Mouse (Mus musculus) liver, embryonic 13.5 days (tissue): ENCODE data around the gene Rpl23a. TPM values are rescaled to one million over a fixed set of nuclear protein-coding genes. Genes with fewer than 3 reads are reported as not detected.

Experiments
- ATAC-seq: fragments of 200-750 bp; cut with Nextera tagmentation; 2 replicates; pipeline ENCODE4 v1.8.0; 2017; ENCODE audit warnings: low read depth, mild to moderate bottlenecking, moderate number of reproducible peaks, moderate library complexity
- DNase-seq: peaks from one replicate; pipeline ENCODE4 v3.0.0; 2022
- H3K27ac ChIP-seq: fragments of 300-500 bp; sonication (generic); 2 replicates; pipeline ENCODE4 v1.5.1; 2015; ENCODE audit warnings: moderate library complexity, mild to moderate bottlenecking, inconsistent platforms
- H3K27me3 ChIP-seq: fragments of 300-500 bp; sonication (generic); 2 replicates; pipeline ENCODE4 v1.6.1; 2015; ENCODE audit warnings: mild to moderate bottlenecking, inconsistent platforms
- H3K36me3 ChIP-seq: fragments of 300-500 bp; sonication (generic); 2 replicates; pipeline ENCODE4 v1.6.1; 2015; ENCODE audit warnings: mild to moderate bottlenecking, inconsistent platforms
- H3K4me1 ChIP-seq: fragments of 300-500 bp; sonication (generic); replicated peaks from 2 replicates; pipeline ENCODE4 v1.6.1; 2015; ENCODE audit warnings: inconsistent platforms
- H3K4me2 ChIP-seq: fragments of 300-500 bp; sonication (generic); 2 replicates; pipeline ENCODE4 v1.6.1; 2015; ENCODE audit warnings: inconsistent platforms, mild to moderate bottlenecking, moderate library complexity
- H3K4me3 ChIP-seq: fragments of 300-500 bp; sonication (generic); replicated peaks from 2 replicates; pipeline ENCODE4 v1.5.1; 2015; ENCODE audit warnings: mild to moderate bottlenecking, inconsistent platforms
- H3K9ac ChIP-seq: fragments of 300-500 bp; sonication (generic); 2 replicates; pipeline ENCODE4 v1.6.1; 2015; ENCODE audit warnings: mild to moderate bottlenecking, inconsistent platforms
- H3K9me3 ChIP-seq: fragments of 300-500 bp; sonication (generic); replicated peaks from 2 replicates; pipeline ENCODE4 v1.6.1; 2016; ENCODE audit warnings: inconsistent platforms
- WGBS: fragments of 180-500 bp; shearing (Covaris S2); methylation state at CpG from one replicate; pipeline ENCODE4 v1.1.7; 2015; ENCODE audit not compliant: insufficient replicate concordance; 5-methylcytosine and 5-hydroxymethylcytosine counted together
- polyA plus RNA-seq: library from polyadenylated mRNA; unstranded; fragments of >200 nt; fragmentation: Nextera tagmentation; extraction: Ambion mirVana; gene quantifications from 2 replicates; pipeline ENCODE4 v1.2.1, GENCODE M21; 2015

Gene Rpl23a
- polyA plus RNA-seq, 1 experiment from 2014 or later = 1,033 TPM

DNA sequence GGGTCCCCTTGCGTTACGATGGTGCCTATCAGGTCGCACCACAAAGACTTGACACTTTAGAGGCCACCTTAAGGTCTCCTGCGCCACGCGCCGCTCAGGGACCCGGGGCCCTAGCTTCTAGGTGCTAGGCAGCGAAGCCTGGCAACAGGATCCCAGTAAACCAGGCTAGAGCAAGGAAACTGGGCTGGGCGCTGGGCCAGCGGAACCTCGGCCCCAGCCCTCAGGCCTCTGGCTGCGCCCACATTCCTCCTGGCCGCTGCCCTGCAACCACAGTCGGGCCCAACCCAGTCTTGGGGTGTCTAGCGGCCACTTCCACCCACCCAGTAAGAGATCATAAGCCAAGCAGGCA lies 17.6 kb downstream of the Rpl23a start:
- H3K4me1 ChIP-seq = peaks cover 92% of the 10 kb centered on the region
- no peaks in the 10 kb centered on the region for H3K9me3 ChIP-seq
- H3K27me3 ChIP-seq = no peaks in the 10 kb centered on the region
- H3K36me3 ChIP-seq = peaks cover 30% of the 10 kb centered on the region
- DNase-seq = no peak
- 4% methylated on average over 16 of the region's 16 CpGs for WGBS
- peak; percentile 19 for ATAC-seq
- H3K4me2 ChIP-seq = peak overlapping the region; percentile 100
- peak overlapping the region; percentile 99 for H3K9ac ChIP-seq
- H3K27ac ChIP-seq = peak overlapping the region; percentile 91
- H3K4me3 ChIP-seq = peak overlapping the region; percentile 95

- under 1% methylated on average over 76 of the region's 78 CpGs for WGBS
- Histone ChIP-seq H3K27me3 (no peaks in the 10 kb centered on the region), H3K36me3 (peaks cover 34% of the 10 kb centered on the region), H3K4me2 (peak within 1 kb of the TSS; percentile 100), H3K9ac (peak within 1 kb of the TSS; percentile 99), H3K9me3 (no peaks in the 10 kb centered on the region), H3K4me3 (peak within 1 kb of the TSS; percentile 95), H3K27ac (peak within 1 kb of the TSS; percentile 91), H3K4me1 (peaks cover 92% of the 10 kb centered on the region)
- DNase-seq (peak; percentile 73), ATAC-seq (peak; percentile 79)
These were observed 18.2 kb downstream of the Rpl23a start, which contains the start of gene Traf4 for GRCm38 (mm10) chr11:78164924-78165760. Traf4 (minus strand) TSS chr11:78165589.

GRCm38 (mm10) chr11:78164604-78164923 lies 18.8 kb downstream of the Rpl23a start:
- H3K4me3 ChIP-seq = peak overlapping the region; percentile 95
- WGBS = 0% methylated on average over 14 of the region's 14 CpGs
- peak overlapping the region; percentile 99 for H3K9ac ChIP-seq
- DNase-seq (no peak), ATAC-seq (no peak)
- peak overlapping the region; percentile 100 for H3K4me2 ChIP-seq
- H3K27me3 ChIP-seq = no peaks in the 10 kb centered on the region
- H3K4me1 ChIP-seq = peaks cover 92% of the 10 kb centered on the region
- H3K36me3 ChIP-seq = peaks cover 39% of the 10 kb centered on the region
- no peaks in the 10 kb centered on the region for H3K9me3 ChIP-seq
- H3K27ac ChIP-seq = peak overlapping the region; percentile 91

DNA sequence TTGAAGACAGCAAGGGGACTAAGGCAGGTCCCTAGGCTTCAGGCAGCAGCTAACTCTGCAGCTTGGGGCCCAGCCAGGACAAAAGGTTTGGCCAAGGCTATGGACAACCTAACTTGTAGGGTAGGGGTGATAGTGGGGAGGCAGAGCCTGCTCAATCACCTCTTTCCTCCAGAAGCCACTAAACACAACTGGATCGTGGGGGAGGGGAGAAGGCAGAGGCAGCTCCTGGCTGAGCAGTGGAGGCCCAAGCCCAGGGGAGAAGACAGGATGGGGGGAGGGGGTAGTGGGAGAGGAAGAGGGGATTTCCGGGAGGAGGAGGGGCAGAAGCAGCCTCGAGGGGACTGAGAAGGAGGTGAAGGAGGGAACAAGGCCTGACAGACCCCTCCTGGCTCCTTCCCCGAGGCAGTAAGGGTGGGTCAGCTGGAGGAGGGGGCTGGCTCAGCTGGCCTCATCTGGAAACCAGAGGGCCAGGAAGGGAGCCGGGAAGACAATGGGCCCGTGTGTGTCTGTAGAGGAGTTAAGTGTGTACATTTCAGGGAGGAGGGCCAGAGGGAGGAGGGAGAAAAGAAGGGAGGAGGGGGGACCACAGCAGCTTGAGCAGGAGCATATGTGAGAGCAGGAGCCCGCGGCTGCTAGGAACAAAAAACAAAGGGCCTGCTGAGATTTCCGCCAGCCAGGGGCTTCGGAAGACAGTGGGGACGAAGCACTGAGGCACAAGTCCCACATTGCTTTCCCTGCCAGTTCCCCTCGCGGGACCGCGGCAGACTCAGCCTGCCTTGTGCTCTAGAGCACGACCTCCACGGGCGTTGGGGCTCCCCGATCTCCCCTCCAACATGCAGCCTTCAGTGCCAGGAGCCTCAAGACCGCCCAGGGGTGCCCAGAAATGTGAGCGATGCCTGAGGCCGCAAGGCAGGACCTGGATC lies 19.4 kb downstream of the Rpl23a start:
- H3K27me3 ChIP-seq = no peaks in the 10 kb centered on the region
- no peak for DNase-seq
- peak overlapping the region; percentile 99 for H3K9ac ChIP-seq
- H3K4me1 ChIP-seq = peaks cover 91% of the 10 kb centered on the region
- H3K27ac ChIP-seq = peak overlapping the region; percentile 91
- WGBS = 2% methylated on average over 22 of the region's 22 CpGs
- peak overlapping the region; percentile 95 for H3K4me3 ChIP-seq
- peaks cover 42% of the 10 kb centered on the region for H3K36me3 ChIP-seq
- peak overlapping the region; percentile 100 for H3K4me2 ChIP-seq
- ATAC-seq = no peak
- H3K9me3 ChIP-seq = no peaks in the 10 kb centered on the region

DNA sequence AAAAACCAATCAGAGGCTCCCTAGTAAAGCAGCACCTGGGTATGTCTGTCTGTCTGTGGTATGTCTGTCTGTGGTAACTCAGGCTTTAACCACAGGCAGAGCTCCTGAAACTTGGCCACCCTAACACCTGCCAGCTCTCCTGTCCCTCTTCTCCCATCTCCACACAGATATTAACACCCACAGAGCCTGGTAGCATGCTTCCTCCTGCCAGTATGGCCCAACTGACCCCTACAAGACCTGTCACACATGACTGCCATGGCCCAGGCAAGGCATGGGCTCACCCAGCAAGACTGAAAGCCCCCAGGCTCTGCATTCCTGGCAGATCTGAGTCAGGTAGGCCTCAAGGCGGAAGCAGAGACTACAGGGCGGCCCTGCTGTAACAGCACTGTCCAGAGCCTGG lies 20.3 kb downstream of the Rpl23a start:
- Histone ChIP-seq H3K4me2 (peak overlapping the region; percentile 100), H3K9ac (peak overlapping the region; percentile 99), H3K36me3 (peaks cover 51% of the 10 kb centered on the region), H3K9me3 (no peaks in the 10 kb centered on the region), H3K4me3 (peak overlapping the region; percentile 95), H3K27ac (peak overlapping the region; percentile 91), H3K4me1 (peaks cover 86% of the 10 kb centered on the region), H3K27me3 (no peaks in the 10 kb centered on the region)
- ATAC-seq (no peak), DNase-seq (no peak)
- WGBS = 87% methylated on average over 2 of the region's 2 CpGs

DNA sequence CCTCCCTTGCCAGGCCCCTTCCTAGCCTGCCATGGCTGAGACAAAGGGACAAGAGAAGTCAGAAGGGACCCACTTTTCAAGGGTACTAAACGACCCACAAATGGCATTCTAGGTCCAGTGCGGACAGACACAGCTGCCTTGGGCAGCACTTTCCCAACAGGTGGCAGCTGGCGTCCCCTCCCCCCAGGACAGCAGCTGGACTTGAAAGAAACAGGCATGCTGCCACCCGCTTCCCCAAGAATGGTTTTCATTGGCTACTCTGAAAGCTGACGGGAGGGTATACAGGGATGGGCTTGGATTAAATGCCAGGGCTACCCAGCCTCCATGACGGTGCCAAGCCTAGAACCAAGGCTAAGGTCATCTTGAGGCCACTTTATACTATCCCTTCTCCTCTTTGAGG lies 20.9 kb downstream of the Rpl23a start:
- ATAC-seq (no peak), DNase-seq (no peak)
- WGBS = 74% methylated on average over 6 of the region's 6 CpGs
- Histone ChIP-seq H3K27me3 (no peaks in the 10 kb centered on the region), H3K4me2 (peak overlapping the region; percentile 100), H3K27ac (peak overlapping the region; percentile 91), H3K4me1 (peaks cover 82% of the 10 kb centered on the region), H3K9me3 (no peaks in the 10 kb centered on the region), H3K4me3 (peak overlapping the region; percentile 95), H3K36me3 (peaks cover 57% of the 10 kb centered on the region), H3K9ac (peak overlapping the region; percentile 99)

DNA sequence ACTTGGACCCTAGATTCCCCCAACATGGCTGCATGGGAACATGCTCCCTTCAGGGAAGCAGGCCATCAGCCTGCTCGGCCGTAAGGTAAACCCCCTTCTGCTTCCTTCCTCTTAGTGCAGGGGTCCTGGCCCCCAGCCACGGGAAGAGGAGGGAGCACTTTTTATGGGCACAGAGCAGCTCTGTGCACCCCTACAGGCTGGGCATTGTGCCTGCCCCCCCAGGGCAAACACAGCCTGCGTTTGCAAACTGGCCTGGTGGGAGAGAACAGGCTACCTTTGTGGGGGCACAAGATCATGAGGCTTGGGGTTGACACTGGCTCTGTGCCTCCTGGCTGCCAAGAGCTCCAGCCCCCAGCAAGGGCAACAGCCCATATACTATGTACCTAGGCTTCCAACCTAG lies 21.4 kb downstream of the Rpl23a start:
- Histone ChIP-seq H3K36me3 (peaks cover 61% of the 10 kb centered on the region), H3K4me3 (peak overlapping the region; percentile 95; the same call in 1 of the 2 replicates), H3K4me2 (peak overlapping the region; percentile 100), H3K4me1 (peaks cover 77% of the 10 kb centered on the region), H3K27ac (peak overlapping the region; percentile 91), H3K9ac (peak overlapping the region; percentile 99), H3K9me3 (no peaks in the 10 kb centered on the region), H3K27me3 (no peaks in the 10 kb centered on the region)
- ATAC-seq (no peak), DNase-seq (no peak)
- 61% methylated on average over 4 of the region's 4 CpGs for WGBS

DNA sequence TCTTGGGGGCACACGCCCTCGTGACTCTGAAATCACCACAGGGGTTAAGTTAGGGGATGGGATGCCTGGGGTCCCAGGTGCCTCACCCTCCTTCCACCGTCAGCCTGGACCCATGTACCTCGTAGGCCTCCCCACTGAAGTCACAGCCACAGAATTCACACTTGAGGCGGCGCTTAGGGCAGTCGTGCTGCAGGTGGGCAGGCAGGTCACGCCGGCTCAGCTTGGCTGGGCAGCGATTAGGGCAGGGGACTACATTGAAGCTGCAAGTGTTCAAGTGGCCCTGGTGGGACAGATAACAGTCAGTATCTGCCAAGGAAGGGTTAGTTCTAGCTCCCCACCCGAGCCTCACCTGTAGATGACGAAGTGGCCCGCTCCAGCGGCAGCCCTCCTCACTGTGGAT lies 22.2 kb downstream of the Rpl23a start:
- Histone ChIP-seq H3K9ac (peak overlapping the region; percentile 99; the same call in 1 of the 2 replicates), H3K4me2 (no peak overlapping the region), H3K9me3 (no peaks in the 10 kb centered on the region), H3K4me1 (peaks cover 69% of the 10 kb centered on the region), H3K27me3 (no peaks in the 10 kb centered on the region), H3K4me3 (no peak overlapping the region), H3K27ac (peak overlapping the region; percentile 34), H3K36me3 (peaks cover 68% of the 10 kb centered on the region)
- 69% methylated on average over 14 of the region's 14 CpGs for WGBS
- no peak for ATAC-seq
- DNase-seq = no peak

- Histone ChIP-seq H3K4me3 (no peak overlapping the region), H3K27me3 (no peaks in the 10 kb centered on the region), H3K9ac (no peak overlapping the region), H3K9me3 (no peaks in the 10 kb centered on the region), H3K36me3 (peaks cover 70% of the 10 kb centered on the region), H3K4me1 (peaks cover 64% of the 10 kb centered on the region), H3K4me2 (no peak overlapping the region), H3K27ac (peak overlapping the region; percentile 34; the same call in 1 of the 2 replicates)
- WGBS = 90% methylated on average over 3 of the region's 3 CpGs
- ATAC-seq (no peak), DNase-seq (no peak)
These were observed 22.7 kb downstream of the Rpl23a start for GRCm38 (mm10) chr11:78160675-78161074.

DNA sequence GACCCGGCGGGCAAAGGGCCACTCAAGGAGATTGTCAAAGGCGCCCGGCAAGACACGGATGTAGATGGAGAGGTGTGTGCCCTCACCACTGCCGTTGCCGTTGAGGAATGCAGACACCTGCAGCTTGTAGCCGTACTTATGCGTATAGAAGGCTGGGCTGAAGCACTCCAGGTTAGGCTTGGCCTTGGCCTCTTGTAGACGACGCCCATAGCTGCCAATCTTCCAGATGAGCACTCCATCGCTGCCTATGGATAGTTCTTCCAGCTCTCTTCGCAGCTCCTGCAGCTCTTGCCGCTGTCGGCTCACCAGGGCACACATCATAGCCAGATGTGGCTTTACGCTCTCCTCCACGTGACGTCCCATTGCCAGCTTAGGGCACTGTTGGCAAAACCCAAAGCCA lies 23.2 kb downstream of the Rpl23a start:
- Histone ChIP-seq H3K27ac (no peak overlapping the region), H3K9me3 (no peaks in the 10 kb centered on the region), H3K9ac (no peak overlapping the region), H3K4me2 (no peak overlapping the region), H3K36me3 (peaks cover 72% of the 10 kb centered on the region), H3K4me3 (no peak overlapping the region), H3K4me1 (peaks cover 62% of the 10 kb centered on the region), H3K27me3 (no peaks in the 10 kb centered on the region)
- ATAC-seq = no peak
- 88% methylated on average over 18 of the region's 18 CpGs for WGBS
- no peak for DNase-seq

GRCm38 (mm10) chr11:78159557-78159956 lies 23.8 kb downstream of the Rpl23a start:
- Histone ChIP-seq H3K27ac (no peak overlapping the region), H3K36me3 (peaks cover 78% of the 10 kb centered on the region), H3K9me3 (no peaks in the 10 kb centered on the region), H3K4me3 (no peak overlapping the region), H3K4me2 (no peak overlapping the region), H3K27me3 (no peaks in the 10 kb centered on the region), H3K4me1 (peaks cover 60% of the 10 kb centered on the region), H3K9ac (no peak overlapping the region)
- WGBS = 86% methylated on average over 7 of the region's 7 CpGs
- DNase-seq (no peak), ATAC-seq (no peak)
